Mouse (Mus musculus) heart, postnatal 36 days (tissue): ENCODE measurements at regions not wholly inside any gene's neighbourhood (a gene's known extent, or its start where the extent isn't known, plus 50 kb on each side); places are given as distances from the start of the nearest gene placed in this dataset.
A peak's percentile ranks its signal among the peaks of the same experiment; 100 is the strongest.

Experiments
- DNase-seq, 2 experiments: peaks; one replicate each; pipeline ENCODE4 v3.0.0; 2021 to 2022
- intact Hi-C: fragments of 180-260 bp; cut with DNase I; formaldehyde crosslinking; loops from one replicate; pipeline ENCODE4 v1.15.1; 2025

GRCm38 (mm10) chr8:10931266-10931665 is 77.0 kb downstream of the Irs2 start:
- no peak for DNase-seq
- intact Hi-C loops = no loop called here

DNA sequence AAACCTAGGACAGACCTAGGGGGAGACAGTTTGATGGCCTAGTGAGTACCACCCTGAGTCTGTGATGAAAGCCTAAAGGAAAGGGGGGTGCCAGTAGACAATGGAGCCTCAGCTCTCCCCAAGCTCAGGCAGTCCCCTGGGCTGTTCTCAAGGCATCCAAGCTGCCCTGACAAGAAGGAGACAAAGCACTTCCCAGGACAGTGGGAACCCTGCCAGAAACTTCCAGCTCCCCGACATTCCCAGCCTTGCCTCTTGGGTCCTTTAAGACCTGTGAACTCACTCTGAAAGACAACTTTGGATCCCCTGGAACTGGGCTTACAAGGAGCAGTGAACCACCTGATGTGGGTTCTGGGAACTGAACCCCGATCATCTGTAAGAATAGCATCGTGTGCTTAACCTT is 79.4 kb downstream of the Irs2 start:
- DNase-seq = no peak
- intact Hi-C loops = no loop called here

DNA sequence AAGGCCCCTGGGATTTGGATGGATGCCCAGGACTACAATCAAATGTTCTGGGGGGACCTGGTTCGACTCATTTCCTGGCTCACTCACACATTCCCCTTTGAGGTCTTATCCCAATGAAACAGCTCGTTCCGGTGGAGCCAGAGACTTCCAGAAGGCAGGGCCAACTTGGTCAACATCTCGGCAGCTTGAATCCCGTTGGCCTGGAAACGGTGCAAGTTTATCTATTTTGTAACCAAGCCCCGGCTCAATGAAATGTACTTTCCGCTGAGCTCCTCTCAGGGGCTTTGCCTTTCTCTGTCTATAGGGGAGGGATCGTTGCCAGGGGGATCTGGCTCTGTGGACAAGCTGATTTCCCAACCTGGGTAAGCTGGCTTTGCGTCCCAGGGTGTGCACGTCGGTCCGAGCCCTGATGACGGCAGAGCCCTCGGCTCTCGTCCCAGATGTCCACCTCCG is 79.9 kb downstream of the Irs2 start:
- intact Hi-C loops = no loop called here
- peak; percentile 55 to 69 for DNase-seq

DNA sequence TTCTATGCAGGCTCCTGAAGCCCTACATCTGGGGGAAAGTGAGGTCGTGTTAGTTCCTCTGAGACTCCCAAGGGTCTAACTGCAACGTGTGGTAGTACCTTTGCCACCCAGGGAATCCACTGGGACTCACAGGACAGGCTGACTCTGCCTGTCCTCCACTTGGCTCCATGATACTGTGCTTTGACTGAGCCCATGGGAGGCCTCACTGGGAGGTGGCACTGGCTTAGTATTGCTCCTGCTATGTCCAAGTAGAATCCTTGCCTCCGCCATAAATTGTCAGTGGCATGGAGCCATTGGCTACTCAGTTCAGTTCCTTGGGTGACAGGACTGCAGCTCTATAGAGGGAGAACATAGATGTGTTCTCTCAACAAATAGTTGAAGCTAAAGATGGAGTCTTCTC is 81.1 kb downstream of the Irs2 start:
- intact Hi-C loops = no loop called here

DNA sequence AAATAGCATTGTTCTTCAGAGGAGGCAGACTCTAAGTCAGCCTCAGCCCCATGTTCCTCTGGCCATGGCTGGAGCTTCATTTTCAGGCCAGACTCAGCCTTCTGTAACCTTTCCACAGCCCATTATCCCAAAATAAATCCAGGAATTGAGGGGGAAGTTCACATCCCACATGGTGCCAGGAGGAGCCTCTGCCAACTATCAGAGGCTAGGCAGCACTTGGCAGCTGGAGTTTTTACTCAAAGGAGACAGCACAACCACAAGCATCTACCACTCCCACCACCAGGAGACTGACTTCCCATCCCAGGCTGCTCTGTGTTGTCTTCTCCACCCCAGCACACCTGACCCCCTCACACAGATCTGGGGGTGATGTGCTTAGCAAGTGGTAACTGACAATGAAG is 81.7 kb downstream of the Irs2 start:
- intact Hi-C loops = no loop called here
- DNase-seq = no peak

More for the DNA sequence above, 81.1 kb downstream of the Irs2 start:
- DNase-seq = no peak

GRCm38 (mm10) chr8:10925582-10926517 is 82.4 kb downstream of the Irs2 start:
- DNase-seq = no peak
- intact Hi-C loops = no loop called here

DNA sequence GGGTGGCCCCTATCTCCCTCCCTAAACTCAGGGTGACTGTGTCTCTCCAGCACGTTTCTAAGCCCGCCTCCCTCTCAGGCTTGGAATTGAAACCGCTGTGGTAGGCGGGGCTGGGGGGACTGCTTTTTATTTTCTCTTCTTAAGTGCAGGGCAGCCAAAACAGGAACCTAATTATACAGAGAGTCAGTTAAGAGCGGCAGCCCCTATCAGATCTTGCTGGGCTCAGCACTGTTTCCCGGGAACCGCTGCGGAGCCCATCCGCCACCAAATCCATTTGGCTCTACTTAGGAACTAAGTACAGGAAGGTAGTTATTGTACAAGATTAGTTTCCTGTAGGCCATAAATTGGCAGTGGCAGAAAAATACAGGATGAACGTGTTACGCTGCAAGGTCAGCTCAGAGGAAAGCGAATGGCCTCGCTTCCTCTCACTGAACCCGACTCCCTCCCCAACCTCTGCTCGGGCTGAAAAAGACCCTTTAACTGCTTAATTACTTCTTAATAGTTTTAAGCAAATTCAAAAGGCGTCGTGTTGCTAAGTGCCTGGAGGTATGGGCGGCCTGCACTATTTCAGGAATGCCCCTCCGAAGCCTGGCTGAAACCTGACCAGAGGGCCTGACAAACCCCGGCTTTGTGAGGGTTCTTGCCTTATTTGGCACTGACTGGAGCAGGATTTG is 83.6 kb downstream of the Irs2 start:
- peak; percentile 53 to 60 for DNase-seq
- intact Hi-C loops = no loop called here

DNA sequence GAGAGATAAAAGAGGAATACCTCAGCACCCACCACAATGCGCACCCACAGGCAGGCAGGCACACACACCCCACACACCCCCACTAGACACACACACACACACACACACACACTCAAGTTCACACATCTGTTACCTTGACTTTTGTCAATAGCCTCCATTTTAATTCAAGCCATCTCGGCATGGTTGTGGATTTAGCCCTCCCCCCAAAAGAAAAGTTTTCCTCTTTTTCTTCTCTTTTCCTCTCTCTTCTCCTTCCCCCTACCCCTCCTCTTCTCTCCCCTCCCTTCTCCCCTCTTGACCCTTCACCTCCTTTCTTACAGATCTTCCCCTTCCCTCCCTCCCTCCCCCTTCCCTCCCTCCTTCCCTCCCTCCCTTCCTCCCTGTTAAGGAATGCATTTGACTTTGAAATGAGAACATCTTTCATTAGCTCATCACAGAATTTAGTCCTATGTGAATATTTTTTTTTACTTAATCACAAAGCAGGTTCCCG is 84.2 kb downstream of the Irs2 start:
- DNase-seq = no peak
- intact Hi-C loops = no loop called here

- DNase-seq = no peak
- intact Hi-C loops = no loop called here
These were observed 84.9 kb downstream of the Irs2 start for GRCm38 (mm10) chr8:10923071-10924000.

DNA sequence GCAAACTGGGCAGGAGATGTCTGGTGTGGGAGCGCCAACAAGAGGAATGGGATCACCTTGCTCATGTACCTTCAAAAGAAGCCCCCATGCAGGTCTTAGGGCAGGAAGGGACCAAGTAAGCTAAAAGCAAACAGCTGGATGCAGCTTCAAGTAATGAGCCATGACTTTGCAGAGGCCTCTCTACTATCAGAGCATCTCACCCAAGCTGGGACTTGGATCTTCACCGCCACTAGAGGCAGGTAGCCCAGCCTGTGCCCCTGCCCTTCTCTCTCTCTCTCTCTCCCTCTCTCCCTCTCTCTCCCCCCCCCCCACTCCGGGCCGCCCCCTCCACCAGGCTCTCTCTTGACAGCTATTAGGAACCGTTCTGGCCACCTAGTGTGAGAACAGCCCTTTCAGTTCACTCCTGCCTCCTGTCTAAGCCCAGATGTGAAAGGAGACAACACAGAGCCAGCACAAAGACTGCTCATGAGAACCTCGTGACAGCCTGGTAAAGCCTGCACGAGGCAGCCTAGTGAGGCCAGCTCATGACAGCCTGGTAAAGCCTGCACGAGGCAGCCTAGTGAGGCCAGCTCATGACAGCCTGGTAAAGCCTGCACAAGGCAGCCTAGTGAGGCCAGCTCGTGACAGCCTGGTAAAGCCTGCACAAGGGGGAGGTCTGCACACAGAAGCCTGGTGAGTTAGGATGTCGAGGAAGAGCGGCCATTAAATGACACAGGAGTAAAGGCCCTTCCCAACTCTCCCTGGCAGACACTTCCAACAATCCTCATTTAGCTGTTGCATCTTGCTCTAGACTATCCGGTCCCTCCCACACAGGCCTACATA is 85.8 kb downstream of the Irs2 start:
- intact Hi-C loops = no loop called here
- no peak for DNase-seq

DNA sequence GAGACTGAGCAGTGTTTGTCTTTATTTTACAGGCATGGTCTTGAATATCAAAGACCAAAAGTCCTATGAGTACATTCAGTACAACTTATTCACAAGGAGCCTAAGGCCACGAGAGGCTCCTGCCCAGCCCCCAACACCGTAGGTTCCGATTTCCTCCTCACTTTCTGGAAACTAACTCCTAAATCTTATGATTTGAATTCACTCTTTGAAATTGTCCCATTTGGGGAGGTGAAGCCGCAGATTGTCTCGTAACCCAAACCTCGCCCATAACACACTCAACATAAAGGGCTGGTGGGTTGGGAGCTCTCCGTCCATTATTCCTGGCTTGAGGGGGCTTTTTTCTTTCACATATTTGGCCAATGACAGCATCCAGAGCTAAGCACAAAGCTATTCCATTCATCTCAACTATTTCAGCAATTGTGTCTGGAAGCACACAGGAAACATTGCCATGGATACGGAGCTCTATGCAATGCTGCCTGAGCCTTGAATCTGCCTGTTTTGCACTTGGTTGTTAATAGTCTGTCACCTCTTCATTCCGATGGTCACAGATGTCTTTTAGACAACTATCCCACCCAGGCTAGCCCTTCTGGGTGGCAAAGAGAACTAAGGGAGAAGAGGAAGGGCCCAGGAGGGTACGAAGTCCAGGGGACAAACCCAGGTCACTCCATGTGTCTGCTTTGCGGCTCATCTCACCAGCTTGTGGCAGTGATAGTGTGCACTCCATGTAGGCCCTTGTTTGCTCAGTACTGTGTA is 86.6 kb downstream of the Irs2 start:
- intact Hi-C loops = no loop called here
- no peak for DNase-seq

DNA sequence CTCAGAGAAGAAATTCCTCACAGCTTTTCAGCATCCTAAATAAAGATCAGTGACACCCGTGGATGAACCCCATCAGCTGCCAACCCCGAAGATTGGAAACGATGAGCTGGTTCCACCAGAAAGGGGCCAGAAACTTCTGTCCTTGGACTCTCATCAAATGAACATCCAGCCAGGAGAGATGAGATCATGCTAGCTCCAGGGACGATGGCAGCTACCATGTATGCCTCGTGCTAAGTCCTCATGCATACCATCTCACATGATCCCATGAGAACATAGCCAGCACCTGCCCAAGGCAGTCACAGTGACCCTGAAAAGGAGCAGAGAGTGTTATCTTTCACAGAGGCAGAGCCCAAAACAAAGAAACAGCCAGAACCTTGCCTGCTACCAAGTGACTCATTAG is 88.6 kb downstream of the Irs2 start:
- intact Hi-C loops = no loop called here
- DNase-seq = no peak

DNA sequence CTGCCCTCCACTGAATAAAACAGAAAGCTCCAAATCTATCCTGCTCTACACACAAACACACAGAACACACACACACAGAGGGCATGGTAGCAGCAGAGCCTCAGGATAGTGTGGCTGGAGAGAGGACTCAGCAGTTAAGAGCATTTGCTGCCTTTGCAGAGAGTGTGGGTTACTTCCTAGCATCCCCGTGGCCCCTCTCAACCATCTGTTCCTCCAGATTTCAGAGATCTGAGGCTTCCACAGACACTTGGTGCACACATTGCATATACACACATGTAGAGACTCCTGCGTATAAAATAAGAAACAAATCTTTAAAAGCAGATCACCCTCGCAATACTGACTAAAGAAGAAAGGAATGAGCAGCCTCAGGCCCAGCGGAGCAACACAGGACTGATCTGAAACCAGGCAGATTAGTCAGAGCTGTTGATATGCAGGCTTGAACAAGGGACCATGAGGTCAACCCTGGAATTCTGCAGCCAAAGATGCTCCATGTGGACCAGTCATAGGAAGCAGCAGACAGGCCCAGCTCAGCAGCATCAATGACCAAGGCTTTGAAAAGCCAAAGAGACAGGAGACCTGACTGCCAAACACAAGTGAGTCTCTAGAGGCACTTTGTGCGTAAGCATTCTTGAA is 89.7 kb downstream of the Irs2 start:
- DNase-seq = no peak
- intact Hi-C loops = no loop called here

- intact Hi-C loops = no loop called here
- no peak for DNase-seq
These were observed 93.6 kb downstream of the Irs2 start for GRCm38 (mm10) chr8:10914616-10915015.

- intact Hi-C loops = no loop called here
- DNase-seq = no peak
These were observed 95.8 kb downstream of the Irs2 start for GRCm38 (mm10) chr8:10912436-10912835.

- intact Hi-C loops = no loop called here
- DNase-seq = peak in 1 of 2 experiments; percentile 44
These were observed 96.9 kb downstream of the Irs2 start for GRCm38 (mm10) chr8:10911371-10911770.

DNA sequence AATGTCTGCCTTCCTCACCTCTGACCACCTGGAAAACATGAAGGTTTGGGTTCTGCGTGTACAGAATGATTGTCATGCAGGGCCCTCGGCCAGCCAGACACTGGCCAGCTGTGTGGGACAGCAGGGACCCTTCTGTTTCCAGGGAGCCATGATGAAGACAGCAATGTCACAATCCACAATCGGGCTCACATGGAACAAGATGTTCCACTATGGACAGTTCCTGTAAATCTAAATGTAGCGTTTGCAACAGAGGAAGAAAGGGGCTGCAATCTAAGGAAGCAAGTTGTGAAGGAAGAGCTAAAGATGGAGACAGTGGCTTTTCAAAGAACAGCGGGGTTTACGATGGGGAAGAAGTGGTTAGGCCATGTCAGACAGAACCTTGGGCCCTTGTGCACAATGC is 97.3 kb downstream of the Irs2 start:
- intact Hi-C loops = no loop called here
- DNase-seq = no peak

DNA sequence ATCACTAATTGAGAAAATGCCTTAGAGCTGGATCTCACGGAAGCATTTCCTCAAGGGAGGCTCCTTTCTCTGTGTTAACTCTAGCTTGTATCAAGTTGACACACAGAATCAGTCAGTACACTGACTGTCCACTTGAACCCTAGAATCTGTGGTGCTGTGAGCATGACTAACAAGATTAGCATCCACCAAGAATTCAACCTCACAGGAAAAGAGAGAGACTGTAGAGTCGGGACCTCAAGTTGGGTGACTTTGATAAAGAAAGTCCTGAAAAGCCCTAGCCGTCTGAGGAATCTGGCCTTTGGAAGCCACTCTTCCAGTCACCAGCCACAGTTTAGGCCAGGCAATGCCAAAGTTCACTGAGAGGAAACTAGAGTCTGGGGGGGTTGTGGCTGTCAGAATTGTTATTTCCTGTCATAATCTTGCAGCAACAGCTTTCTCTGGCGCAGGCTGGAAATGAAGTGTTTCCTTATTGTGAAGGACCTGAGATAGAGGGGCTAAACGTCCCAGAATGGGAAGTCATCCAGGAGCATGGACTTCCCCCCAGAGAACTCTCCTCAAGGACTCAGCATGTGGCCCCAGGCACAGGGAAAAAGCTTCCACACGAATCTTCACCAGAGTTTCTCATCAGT is 97.9 kb downstream of the Irs2 start:
- intact Hi-C loops = no loop called here
- DNase-seq = peak in 1 of 2 experiments; percentile 49
